Mouse (Mus musculus) forebrain, embryonic 13.5 days (tissue): ENCODE results near the gene 4930523C07Rik. TPM values are rescaled to one million over a fixed set of nuclear protein-coding genes. Genes with fewer than 3 reads are reported as not detected.

Source experiments
- ATAC-seq: fragments of 200-750 bp; cut with Nextera tagmentation; 2 replicates; pipeline ENCODE4 v1.8.0; 2017
- H3K27ac ChIP-seq: fragments of 300-500 bp; sonication (generic); 2 replicates; pipeline ENCODE4 v1.5.1; 2015; ENCODE audit warnings: inconsistent platforms, mild to moderate bottlenecking, moderate library complexity
- H3K27me3 ChIP-seq: fragments of 300-500 bp; sonication (generic); 2 replicates; pipeline ENCODE4 v1.6.1; 2015; ENCODE audit warnings: mild to moderate bottlenecking, inconsistent platforms
- H3K36me3 ChIP-seq: fragments of 300-500 bp; sonication (generic); 2 replicates; pipeline ENCODE4 v1.6.1; 2015; ENCODE audit warnings: mild to moderate bottlenecking, inconsistent platforms; ENCODE audit not compliant: poor library complexity, severe bottlenecking
- H3K4me1 ChIP-seq: fragments of 300-500 bp; sonication (generic); 2 replicates; pipeline ENCODE4 v1.6.1; 2015; ENCODE audit warnings: inconsistent platforms
- H3K4me2 ChIP-seq: fragments of 300-500 bp; sonication (generic); 2 replicates; pipeline ENCODE4 v1.6.1; 2015; ENCODE audit warnings: inconsistent platforms, mild to moderate bottlenecking, moderate library complexity
- H3K4me3 ChIP-seq: fragments of 300-500 bp; sonication (generic); 2 replicates; pipeline ENCODE4 v1.5.1; 2015; ENCODE audit warnings: mild to moderate bottlenecking, inconsistent platforms
- H3K9ac ChIP-seq: fragments of 300-500 bp; sonication (generic); 2 replicates; pipeline ENCODE4 v1.6.1; 2015; ENCODE audit warnings: mild to moderate bottlenecking, inconsistent platforms
- H3K9me3 ChIP-seq: fragments of 300-500 bp; sonication (generic); replicated peaks from 2 replicates; pipeline ENCODE4 v1.6.1; 2016; ENCODE audit warnings: inconsistent platforms
- WGBS: fragments of 180-500 bp; shearing (Covaris S2); methylation state at CpG from one replicate; pipeline ENCODE4 v1.1.7; 2015; 5-methylcytosine and 5-hydroxymethylcytosine counted together
- polyA plus RNA-seq: library from polyadenylated mRNA; unstranded; fragments of >200 nt; fragmentation: Nextera tagmentation; extraction: Ambion mirVana; gene quantifications from 2 replicates; pipeline ENCODE4 v1.2.1, GENCODE M21; 2015

The 4930523C07Rik gene
- polyA plus RNA-seq, 1 experiment from 2014 or later = 1.8 TPM

DNA sequence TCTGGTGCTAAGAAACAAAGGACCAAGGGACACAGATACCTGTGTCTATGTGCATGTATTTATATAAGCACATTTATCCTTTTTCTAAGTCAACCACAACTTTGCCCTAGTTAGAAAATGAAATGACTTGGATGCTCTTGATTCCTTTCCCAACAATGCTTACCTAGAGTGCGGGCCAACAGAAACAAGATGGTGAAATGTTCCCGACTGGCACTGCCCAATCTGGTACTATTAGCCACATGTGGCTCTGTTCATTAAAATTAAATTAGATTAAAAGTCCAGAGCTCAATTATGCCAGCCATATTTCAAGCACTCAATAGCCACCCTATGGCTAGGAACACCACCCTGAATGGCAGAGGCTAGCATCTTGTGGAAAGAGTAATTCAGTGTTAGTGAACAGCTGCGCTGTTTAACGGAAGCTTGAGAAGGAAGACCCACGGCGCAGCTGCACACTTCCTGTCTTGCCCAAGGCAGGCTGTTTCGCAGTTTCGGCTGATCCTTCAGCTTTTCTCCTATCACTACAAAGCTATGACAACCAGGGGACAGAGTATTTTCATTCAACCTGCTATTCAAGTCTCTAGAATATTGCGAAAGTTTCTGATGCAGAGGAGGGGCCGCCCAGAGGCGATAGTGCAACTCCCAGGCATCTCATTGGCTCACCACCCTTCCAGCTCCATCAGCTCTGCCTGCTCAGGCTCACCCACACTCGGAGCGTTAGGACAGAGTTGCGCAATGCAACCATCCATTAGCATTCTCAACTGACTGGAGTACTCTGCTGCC is 34.9 kb downstream of the 4930523C07Rik start:
- H3K27ac ChIP-seq = no peak overlapping the region
- no peaks in the 10 kb centered on the region for H3K9me3 ChIP-seq
- no peaks in the 10 kb centered on the region for H3K27me3 ChIP-seq
- no peak overlapping the region for H3K4me2 ChIP-seq
- no peak for ATAC-seq
- no peak overlapping the region for H3K9ac ChIP-seq
- H3K4me1 ChIP-seq = no peaks in the 10 kb centered on the region
- no peaks in the 10 kb centered on the region for H3K36me3 ChIP-seq
- 81% methylated on average over 14 of the region's 14 CpGs for WGBS
- no peak overlapping the region for H3K4me3 ChIP-seq

DNA sequence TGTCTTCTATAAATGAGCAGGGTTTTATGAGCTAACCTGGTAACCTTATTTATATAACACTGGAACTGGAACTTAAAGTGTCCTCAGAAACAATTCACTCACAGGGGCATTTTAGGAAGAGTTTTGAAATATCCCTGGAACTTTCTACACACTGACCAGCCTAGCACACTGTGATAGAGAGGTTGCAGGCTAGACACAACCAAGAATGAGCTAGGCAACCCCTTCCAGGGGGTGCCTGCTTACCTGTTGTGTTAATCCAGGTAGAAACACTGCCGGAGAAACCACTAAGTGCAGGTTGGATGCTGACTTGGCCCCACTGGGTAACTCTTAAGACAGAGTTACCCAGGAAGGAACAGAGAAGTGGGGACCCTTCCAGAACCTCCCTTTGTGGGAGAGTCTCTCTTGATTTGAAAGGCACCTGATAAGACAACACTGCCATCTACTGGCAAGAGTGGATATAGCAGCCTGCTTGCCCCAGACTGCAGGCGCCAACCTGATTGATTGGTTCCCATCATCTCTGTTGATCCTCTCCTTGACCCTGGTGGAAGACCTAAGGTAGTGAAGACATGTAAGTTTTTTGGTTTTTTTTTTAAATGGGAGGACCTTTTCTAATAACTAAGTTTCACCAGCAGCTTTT is 36.7 kb downstream of the 4930523C07Rik start:
- H3K9ac ChIP-seq = no peak overlapping the region
- WGBS = 31% methylated on average over 2 of the region's 2 CpGs
- no peak overlapping the region for H3K4me3 ChIP-seq
- no peak overlapping the region for H3K27ac ChIP-seq
- H3K36me3 ChIP-seq = no peaks in the 10 kb centered on the region
- no peaks in the 10 kb centered on the region for H3K27me3 ChIP-seq
- no peaks in the 10 kb centered on the region for H3K9me3 ChIP-seq
- H3K4me1 ChIP-seq = no peaks in the 10 kb centered on the region
- ATAC-seq = peak; percentile 78
- no peak overlapping the region for H3K4me2 ChIP-seq

DNA sequence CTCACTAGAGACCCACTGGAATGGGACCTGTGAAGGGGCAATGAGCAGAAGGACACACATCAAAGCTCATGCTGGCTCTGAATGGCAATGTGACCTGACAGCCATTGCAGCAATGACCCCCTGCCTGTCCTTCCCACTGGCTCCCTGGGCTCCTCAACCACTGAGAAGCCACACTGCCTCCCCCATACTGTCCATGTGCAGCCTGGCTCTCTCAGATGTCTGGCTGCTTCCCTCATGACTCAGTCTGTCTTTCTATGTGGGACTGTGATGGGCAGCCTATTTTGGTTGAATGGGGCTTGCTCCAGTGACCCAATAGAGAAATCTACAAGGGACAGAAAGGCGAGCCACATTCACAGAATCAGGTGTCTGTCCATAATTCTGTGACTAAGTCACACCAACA is 38.5 kb downstream of the 4930523C07Rik start:
- Histone ChIP-seq H3K36me3 (no peaks in the 10 kb centered on the region), H3K9me3 (no peaks in the 10 kb centered on the region), H3K9ac (no peak overlapping the region), H3K4me1 (no peaks in the 10 kb centered on the region), H3K4me3 (no peak overlapping the region), H3K27ac (no peak overlapping the region), H3K4me2 (no peak overlapping the region), H3K27me3 (no peaks in the 10 kb centered on the region)
- no peak for ATAC-seq
- WGBS = 77% methylated on average over 1 of the region's 1 CpGs

DNA sequence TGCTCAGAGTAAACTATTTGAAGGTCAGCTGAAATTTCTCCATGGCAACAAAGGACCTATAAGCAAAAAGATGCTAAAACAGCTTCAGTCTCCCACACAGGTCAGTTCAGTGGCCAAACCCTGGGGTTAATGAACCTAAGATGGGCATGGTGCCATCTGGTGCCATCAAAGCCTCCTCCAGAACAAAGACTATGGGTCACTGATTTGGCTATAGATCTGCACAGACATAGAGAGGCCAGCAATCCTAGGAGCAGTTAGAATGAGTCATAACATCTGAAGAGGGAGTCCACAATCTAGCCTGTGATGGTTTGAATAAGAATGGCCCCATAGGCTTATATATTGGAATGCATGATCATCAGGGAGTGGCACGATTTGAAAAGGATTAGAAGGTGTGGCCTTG is 40.1 kb downstream of the 4930523C07Rik start:
- Histone ChIP-seq H3K27ac (no peak overlapping the region), H3K4me1 (no peaks in the 10 kb centered on the region), H3K4me2 (no peak overlapping the region), H3K27me3 (no peaks in the 10 kb centered on the region), H3K4me3 (no peak overlapping the region), H3K9me3 (no peaks in the 10 kb centered on the region), H3K36me3 (no peaks in the 10 kb centered on the region), H3K9ac (no peak overlapping the region)
- no peak for ATAC-seq
- 75% methylated on average over 1 of the region's 1 CpGs for WGBS

DNA sequence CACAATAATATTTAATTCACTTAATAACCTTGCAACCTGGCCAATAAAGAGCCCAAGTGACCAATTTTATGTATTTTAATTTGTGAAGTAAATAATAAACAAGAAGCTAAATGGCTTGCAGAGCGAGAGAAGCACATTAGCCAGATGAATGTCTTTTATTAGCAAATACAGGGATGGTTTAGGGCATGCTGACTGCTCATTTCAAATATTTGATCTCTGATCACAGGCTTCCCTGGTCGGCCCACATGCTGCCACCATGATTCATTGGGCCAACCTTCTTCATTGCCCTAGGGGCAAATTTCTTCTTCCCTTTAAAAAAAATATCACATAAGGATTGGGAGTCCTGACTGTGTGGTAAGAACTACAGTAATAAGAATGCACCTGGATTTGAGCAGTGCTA is 42.5 kb downstream of the 4930523C07Rik start:
- H3K27ac ChIP-seq = no peak overlapping the region
- ATAC-seq = no peak
- no peaks in the 10 kb centered on the region for H3K27me3 ChIP-seq
- WGBS = 92% methylated on average over 2 of the region's 2 CpGs
- no peaks in the 10 kb centered on the region for H3K36me3 ChIP-seq
- H3K9me3 ChIP-seq = no peaks in the 10 kb centered on the region
- H3K4me1 ChIP-seq = no peaks in the 10 kb centered on the region
- no peak overlapping the region for H3K4me3 ChIP-seq
- no peak overlapping the region for H3K4me2 ChIP-seq
- no peak overlapping the region for H3K9ac ChIP-seq

DNA sequence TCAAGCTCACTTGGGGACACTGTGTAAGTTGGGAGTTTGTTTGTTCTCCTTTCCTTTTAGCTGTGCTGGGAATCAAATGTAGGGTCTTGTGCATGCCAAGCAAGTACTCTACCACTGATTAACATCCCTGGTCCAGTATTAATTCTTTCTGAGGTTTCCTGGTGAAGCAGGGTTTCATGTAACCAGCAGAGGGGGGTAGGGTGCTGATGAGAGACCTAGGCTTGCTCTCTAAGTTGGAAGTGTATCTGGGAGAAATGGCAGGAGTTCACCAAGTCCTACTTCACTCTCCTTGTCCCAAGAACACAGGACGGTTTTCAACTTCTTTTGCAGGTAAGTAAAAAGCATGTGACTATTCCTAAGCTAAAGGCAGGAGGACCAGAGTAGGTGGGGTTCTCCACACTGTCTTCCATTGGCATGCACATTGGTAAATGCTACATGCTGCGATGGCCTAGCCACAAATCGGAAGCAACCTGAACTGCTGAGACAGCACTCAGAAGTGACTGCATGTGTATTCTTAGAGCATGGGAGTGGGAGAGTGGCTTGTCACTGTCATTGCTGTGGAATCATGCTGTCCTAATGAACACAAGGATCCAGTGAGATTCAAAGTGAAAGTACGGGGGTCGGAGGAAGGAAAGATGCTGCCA is 55.6 kb downstream of the 4930523C07Rik start:
- no peaks in the 10 kb centered on the region for H3K4me1 ChIP-seq
- no peak overlapping the region for H3K27ac ChIP-seq
- WGBS = 86% methylated on average over 5 of the region's 5 CpGs
- no peak overlapping the region for H3K4me3 ChIP-seq
- no peaks in the 10 kb centered on the region for H3K36me3 ChIP-seq
- H3K27me3 ChIP-seq = no peaks in the 10 kb centered on the region
- no peaks in the 10 kb centered on the region for H3K9me3 ChIP-seq
- ATAC-seq = no peak
- no peak overlapping the region for H3K9ac ChIP-seq
- no peak overlapping the region for H3K4me2 ChIP-seq

DNA sequence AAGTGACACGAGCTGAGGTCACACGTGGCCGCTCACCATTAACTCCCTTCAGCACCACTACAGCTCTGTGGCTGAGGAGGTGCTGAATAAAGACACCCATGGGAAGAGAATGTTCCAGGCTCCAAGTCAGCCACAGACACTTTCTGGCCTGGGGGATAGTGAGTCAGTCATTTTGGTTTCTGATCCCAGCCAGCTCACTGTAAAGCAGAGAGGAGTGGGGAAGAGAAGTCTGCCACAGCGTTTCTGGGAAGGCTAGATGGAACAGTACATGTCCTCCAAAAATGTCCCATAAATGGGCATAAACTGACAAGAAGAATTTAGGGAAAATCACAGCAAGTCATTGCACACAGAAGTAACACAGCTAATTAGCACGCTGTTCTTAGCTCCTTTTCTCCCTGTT is 56.8 kb downstream of the 4930523C07Rik start:
- no peak for ATAC-seq
- no peak overlapping the region for H3K27ac ChIP-seq
- no peak overlapping the region for H3K4me2 ChIP-seq
- H3K9me3 ChIP-seq = no peaks in the 10 kb centered on the region
- no peaks in the 10 kb centered on the region for H3K27me3 ChIP-seq
- H3K9ac ChIP-seq = no peak overlapping the region
- H3K4me3 ChIP-seq = no peak overlapping the region
- H3K4me1 ChIP-seq = no peaks in the 10 kb centered on the region
- 74% methylated on average over 5 of the region's 5 CpGs for WGBS
- no peaks in the 10 kb centered on the region for H3K36me3 ChIP-seq

DNA sequence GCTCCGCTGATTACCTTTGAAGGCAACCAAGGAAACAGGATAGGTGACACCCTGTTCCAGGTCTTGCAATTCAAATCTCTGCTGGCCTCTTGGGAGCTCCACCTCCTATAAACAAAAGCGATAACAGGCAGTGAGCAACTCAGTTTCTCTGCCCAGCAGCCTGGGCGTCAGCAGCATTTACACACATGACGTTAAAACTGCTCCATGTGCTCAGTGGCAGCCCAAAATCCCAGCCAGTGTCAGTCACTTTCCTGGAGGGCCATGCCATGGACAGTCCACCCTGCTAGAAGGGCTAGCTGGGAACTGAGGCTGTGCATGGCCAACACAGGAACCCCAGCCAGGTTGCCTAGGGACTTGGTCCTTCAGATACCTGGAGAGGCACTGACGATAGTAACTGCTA is 61.2 kb downstream of the 4930523C07Rik start:
- no peak overlapping the region for H3K27ac ChIP-seq
- H3K4me3 ChIP-seq = no peak overlapping the region
- H3K9me3 ChIP-seq = no peaks in the 10 kb centered on the region
- no peaks in the 10 kb centered on the region for H3K27me3 ChIP-seq
- H3K4me2 ChIP-seq = no peak overlapping the region
- no peaks in the 10 kb centered on the region for H3K4me1 ChIP-seq
- no peak for ATAC-seq
- no peak overlapping the region for H3K9ac ChIP-seq
- H3K36me3 ChIP-seq = no peaks in the 10 kb centered on the region
- 86% methylated on average over 5 of the region's 5 CpGs for WGBS

DNA sequence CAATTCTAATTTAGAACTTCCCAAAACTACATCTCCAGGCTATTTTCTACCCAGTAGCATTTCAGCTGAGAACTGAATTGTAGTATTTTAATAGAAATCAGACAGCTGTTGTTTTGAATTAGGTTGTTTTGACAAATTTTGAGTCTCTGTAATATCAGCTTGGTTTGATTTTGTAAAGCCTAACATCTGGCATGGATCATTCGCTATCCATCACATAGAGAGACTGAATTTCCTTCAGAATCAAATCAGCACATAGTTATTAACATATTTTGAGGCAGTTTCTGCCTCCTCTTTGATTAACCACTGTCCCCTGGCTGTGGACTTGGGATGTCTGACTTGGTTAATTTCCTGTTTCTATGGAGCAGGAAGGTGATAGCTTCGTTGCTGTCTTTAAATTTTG is 64.4 kb downstream of the 4930523C07Rik start:
- Histone ChIP-seq H3K27ac (no peak overlapping the region), H3K27me3 (no peaks in the 10 kb centered on the region), H3K36me3 (no peaks in the 10 kb centered on the region), H3K4me2 (no peak overlapping the region), H3K9me3 (no peaks in the 10 kb centered on the region), H3K4me1 (no peaks in the 10 kb centered on the region), H3K9ac (no peak overlapping the region), H3K4me3 (no peak overlapping the region)
- ATAC-seq = no peak
- WGBS = 86% methylated on average over 2 of the region's 2 CpGs

DNA sequence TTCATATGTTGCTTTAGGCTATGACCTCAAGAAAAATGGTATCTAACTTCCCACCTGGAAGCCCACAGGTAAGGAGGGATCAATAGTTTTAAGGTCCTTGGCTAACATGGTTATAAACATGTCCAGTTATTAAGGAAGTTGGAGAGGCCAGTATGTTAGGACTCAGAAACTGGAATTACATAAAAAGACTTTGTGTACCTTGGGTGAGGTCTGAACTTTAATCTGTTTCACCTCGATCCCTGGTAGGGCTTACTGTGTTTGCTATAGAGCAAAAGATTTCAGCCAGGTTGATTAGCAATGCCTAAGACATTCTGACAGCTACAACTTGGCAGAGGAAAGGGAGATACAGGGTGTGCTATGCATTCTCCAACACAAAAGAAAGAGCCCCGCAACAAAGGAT is 79.8 kb downstream of the 4930523C07Rik start:
- H3K4me1 ChIP-seq = no peaks in the 10 kb centered on the region
- no peaks in the 10 kb centered on the region for H3K9me3 ChIP-seq
- H3K36me3 ChIP-seq = no peaks in the 10 kb centered on the region
- ATAC-seq = no peak
- H3K4me2 ChIP-seq = no peak overlapping the region
- WGBS = 90% methylated on average over 2 of the region's 2 CpGs
- H3K4me3 ChIP-seq = no peak overlapping the region
- no peak overlapping the region for H3K9ac ChIP-seq
- no peaks in the 10 kb centered on the region for H3K27me3 ChIP-seq
- H3K27ac ChIP-seq = no peak overlapping the region
